Mouse (Mus musculus) regulatory T cell (primary cell): ENCODE results near the gene Tfap2a.

Experiments
- in situ Hi-C: fragments of 300-600 bp; cut with MboI, MseI; formaldehyde crosslinking; loops from one replicate; pipeline ENCODE4 v1.15.1; 2025; ENCODE audit warnings: high pct_unique_total_duplicates

The Tfap2a gene

DNA sequence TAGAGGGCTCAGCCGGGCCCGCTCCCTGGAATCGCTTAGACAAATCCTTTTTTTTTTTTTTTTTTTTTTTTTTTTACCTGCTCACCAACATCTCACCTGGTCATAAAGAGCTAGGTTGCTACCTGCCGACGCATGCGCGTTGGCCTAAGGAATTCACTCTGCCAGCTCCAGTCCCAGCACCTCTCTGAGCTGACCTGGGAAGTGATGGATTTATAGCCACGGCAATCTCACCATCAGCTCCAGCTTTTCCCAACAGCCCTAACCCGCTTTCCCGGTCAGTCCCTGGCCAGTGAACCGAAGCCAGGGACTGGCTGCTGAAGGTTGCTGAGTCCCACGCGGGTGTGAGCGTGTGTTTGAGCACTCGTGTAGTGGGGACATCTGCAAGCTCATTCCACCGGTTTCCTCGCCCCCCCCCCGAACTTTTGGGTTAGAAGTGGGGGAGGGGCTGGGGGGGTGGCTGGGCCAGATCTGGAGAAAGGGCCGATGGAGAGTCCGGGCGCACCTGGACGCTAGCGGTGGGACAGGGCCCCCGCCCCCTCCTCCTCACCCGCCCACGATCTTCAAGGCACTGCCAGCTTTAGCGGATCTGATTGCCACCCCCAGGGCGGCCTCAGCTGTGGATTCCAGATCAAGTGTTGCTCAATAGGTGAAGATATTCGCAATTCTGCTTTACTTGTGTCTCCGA lies at the start of gene Tfap2a:
Gene Tfap2a, minus strand, starts transcription at position 181 of the 685 bp plus-strand sequence.
- in situ Hi-C loops: no loop called here

GRCm38 (mm10) chr13:40784202-40784771 lies 46.1 kb upstream of the Tfap2a start:
- in situ Hi-C loops: no loop called here

- in situ Hi-C loops: loop anchor here (5.0 to 25.0 kb wide), 2 partner anchors 1326 to 1746 kb away; no protein-coding TSS in a partner anchor
Observed at GRCm38 (mm10) chr13:40757995-40758394, 19.8 kb upstream of the Tfap2a start.

GRCm38 (mm10) chr13:40756356-40756755 lies 18.2 kb upstream of the Tfap2a start:
- in situ Hi-C loops: loop anchor here (5.0 to 25.0 kb wide), 2 partner anchors 1324 to 1744 kb away; no protein-coding TSS in a partner anchor

GRCm38 (mm10) chr13:40754091-40754490 lies 15.9 kb upstream of the Tfap2a start:
- in situ Hi-C loops: loop anchor here (25.0 kb wide), 1 partner anchor 1742 kb away; no protein-coding TSS in a partner anchor

- in situ Hi-C loops: loop anchor here (25.0 kb wide), 1 partner anchor 1740 kb away; no protein-coding TSS in a partner anchor
Observed at GRCm38 (mm10) chr13:40751889-40752288, 13.7 kb upstream of the Tfap2a start.

GRCm38 (mm10) chr13:40749603-40749905 lies 11.4 kb upstream of the Tfap2a start:
- in situ Hi-C loops: no loop called here

GRCm38 (mm10) chr13:40748785-40749602 lies 10.8 kb upstream of the Tfap2a start:
- in situ Hi-C loops: no loop called here

DNA sequence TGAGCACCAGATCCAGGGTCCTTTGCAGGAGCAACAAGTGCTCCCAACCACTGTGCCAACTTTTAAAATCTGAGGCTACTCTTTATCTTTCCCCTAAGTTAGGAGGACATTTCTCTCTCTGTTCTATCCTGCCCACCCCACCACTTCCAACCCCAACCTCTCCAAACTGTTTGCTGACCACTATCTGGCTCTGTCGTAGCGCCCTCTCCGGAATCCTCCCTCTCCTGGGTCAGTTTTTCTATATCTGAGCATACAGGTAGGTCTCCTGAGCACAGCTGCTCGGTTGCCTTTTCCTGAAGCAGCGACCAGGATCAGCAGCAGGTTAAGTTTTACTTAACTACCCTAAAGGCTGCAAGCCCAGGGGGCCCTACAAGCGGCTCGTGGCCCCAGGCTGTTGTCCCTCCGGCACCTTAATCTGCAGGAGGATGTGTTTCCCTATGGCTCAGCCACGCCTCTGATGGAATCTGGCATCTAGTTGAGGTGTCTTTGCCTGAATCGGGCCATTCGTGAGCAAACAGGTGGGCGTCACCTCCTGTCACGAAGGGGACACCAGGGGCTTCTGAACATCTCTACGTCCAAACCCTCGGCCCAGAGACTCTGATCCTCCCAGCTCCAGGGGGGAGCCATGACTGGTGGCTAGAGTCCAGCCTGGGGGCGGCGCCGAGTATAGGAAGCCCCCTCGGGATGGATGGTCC lies 6.1 kb upstream of the Tfap2a start:
- in situ Hi-C loops: no loop called here

GRCm38 (mm10) chr13:40743221-40743620 lies 5.0 kb upstream of the Tfap2a start:
- in situ Hi-C loops: no loop called here

GRCm38 (mm10) chr13:40741841-40742550 lies 3.8 kb upstream of the Tfap2a start:
- in situ Hi-C loops: no loop called here

DNA sequence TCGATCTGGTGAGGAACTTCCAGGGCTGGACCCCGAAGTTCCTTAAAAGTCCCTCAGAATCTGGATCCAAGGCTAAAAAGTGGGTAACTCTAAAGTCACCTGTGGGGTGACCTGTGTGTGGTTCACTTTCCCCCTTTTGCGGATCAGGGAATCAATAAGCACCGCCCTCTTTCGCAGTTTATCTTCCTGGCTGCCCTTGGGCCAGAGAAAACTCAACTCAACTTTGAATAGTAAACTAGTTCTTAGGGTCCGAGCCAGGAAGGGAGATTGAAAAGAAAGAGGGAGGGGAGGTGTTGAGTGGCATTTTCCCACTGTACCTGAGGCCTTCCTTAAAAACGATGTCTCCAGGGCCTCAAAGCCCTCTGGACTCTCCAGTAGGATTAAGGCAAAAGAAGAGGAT lies 3.3 kb upstream of the Tfap2a start:
- in situ Hi-C loops: no loop called here

DNA sequence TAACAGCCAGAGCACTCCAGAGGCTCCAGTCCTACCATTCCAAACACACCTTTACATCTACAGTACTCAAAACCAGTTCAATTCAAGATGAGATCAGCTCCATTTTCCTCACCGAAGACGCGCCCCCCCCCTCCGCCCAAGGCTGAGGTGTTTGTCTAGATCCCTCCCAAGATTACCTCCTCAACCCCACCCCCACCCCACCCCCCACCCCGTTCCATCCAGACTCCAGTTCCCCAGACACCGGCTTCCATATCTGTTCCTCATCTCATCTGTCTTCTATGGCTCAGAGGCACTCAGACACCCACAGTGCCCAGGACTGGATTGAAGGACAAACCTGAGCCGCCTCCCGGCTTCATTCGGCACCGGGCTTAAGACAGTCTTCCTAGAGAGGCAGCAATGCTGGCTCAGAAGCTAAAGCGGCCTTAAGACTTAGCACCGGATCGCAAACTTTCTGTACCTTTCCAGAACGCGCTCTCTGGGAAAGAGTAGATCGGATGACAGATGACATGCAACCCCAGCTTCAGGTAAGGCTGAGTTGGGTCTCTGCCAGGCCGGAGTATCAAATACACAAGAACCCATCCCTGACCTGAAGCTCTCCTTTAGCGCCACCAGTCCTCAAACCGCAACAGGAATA lies 2.7 kb upstream of the Tfap2a start:
- in situ Hi-C loops: no loop called here

GRCm38 (mm10) chr13:40739901-40740300 lies 1.7 kb upstream of the Tfap2a start:
- in situ Hi-C loops: no loop called here

GRCm38 (mm10) chr13:40739121-40739650 lies 1.0 kb upstream of the Tfap2a start:
- in situ Hi-C loops: no loop called here

DNA sequence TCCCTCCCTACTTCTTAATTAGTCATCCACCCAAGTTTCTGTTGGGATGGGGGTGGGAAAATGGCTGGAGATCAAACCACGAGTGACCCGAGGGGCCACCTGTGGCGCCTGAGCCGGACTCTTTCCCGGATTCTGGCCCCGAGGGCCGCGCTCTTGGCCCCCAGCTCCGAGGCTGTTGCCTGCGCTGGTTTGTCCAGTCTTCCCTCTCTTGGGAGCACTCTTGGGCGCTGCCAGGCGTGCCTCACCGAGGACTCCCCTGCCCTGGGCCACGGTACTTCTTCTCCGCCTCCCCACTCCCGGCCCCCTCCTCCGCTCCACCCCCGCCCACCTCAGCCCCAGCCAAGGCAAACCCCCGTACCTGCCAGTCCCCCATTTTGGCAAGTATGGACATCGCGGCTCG lies 415 bp downstream of the Tfap2a start:
- in situ Hi-C loops: no loop called here

- in situ Hi-C loops: no loop called here
Observed at GRCm38 (mm10) chr13:40737099-40737498, 1.1 kb downstream of the Tfap2a start.

- in situ Hi-C loops: no loop called here
Observed at GRCm38 (mm10) chr13:40736107-40736780, 1.9 kb downstream of the Tfap2a start.

GRCm38 (mm10) chr13:40735416-40736106 lies 2.6 kb downstream of the Tfap2a start:
- in situ Hi-C loops: no loop called here
